Mouse (Mus musculus) layer of hippocampus, adult 8-10 months (tissue): ENCODE data around the gene Ptpn18. TPM values are rescaled to one million over a fixed set of nuclear protein-coding genes. Genes with fewer than 3 reads are reported as not detected.

Source experiments
- DNase-seq, 2 experiments: peaks; one replicate each; pipeline ENCODE4 v3.0.0; 2022; ENCODE audit warnings: low spot score in 2 of 2
- total RNA-seq, 4 experiments: library from RNA; stranded (reverse); gene quantifications; 2 replicates each; pipeline ENCODE4 v1.2.4; 2022

Gene Ptpn18
- total RNA-seq, 4 experiments from 2014 or later = 5.0 to 11.9 (median 8.9) TPM

DNA sequence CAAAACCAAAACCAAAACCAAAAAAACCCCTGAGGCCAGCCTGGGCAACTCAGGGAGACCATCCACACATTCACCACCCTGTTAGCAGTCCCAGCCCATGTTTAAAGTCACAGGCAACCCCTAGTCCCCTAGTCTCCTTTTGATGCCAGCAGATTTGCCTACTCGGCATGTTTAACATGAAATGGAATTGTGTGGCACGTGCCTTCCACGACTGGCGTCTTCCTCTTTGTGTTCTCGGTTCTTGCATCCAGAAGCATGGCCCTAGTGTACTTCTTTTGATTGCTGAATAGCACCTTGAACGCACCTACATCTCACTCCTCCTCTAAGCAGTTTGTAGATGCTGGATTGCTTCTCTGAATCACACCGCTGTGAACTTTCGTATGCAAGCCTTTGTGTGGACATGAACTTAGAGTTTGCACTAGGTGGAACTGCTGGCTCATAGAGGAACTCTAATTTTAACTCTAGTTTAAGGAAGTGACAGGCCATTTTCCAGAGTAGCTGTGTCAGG is 4.8 kb downstream of the Ptpn18 start:
- no peak for DNase-seq

DNA sequence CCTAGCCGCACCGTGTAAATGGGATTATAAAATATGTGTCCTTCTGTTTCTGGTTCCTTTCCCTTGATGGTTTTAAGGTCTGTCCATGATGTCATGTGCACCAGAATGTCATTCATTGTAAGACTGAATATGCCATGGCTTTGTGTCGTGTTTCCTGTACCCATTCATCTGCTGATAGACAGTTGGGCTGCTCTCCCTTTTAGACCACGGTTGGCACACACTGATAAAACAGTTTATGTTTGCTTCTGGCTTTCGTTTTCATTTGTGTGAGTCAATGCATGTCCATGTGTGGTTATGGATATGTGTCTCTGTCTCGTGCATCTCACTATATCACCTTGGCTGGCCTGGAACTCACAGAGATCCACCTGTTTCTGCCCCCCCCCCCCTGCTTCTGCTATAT is 5.9 kb downstream of the Ptpn18 start:
- no peak for DNase-seq

DNA sequence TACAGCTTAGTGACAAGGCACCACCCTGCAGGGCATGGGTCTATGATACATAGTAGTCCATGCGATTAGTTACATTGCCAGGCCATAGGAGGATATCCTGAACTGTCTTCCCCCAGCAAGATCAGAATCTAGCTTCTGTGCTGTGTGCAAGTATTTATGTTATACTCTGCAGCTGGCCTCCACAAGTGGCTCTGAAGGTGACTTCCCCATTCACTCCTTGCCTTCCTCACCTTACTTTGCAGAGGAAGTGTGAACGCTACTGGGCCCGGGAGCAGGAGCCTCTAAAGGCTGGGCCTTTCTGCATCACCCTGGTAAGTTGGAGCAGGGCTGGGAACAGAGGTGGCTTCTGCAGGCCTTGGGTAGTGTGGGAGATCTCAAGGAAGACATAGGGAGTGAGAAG is 8.5 kb downstream of the Ptpn18 start:
- DNase-seq = no peak

DNA sequence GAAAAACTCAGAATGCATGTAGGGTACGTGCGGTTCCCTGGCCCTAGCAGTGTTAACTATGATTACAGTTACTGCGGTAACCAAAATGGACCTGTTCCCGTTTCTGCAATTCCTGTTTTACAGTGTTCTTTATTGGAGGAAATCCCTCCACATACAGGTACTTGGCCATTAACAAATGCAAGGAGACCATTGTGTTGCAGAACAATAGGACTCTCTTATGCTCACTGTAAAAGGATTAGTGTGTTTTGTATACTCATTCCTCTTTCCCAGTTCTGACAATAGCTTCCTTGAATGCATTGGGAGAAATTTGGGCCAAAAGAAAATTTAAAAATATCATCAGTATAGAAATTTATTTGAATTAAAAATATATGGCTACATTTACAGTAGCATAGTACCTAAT is 8.9 kb downstream of the Ptpn18 start:
- DNase-seq = no peak

DNA sequence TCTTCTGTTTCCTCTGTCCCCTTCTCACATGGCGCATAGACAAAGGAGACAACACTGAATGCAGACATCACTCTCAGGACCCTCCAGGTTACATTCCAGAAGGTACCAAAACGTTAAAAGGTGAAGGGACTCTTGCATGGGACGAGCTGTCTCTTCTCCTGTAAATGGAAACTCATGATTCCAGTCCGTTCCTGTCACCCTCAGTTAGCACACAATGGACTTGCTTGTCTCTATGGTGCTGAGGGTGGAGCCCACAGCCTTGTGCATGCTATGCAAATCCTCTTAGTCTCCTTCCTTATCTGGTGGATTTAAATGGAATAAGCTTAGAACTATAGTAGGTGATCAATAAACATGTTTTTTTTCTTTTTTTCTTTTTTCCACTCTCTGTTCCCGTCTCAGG is 10.2 kb downstream of the Ptpn18 start:
- no peak for DNase-seq

DNA sequence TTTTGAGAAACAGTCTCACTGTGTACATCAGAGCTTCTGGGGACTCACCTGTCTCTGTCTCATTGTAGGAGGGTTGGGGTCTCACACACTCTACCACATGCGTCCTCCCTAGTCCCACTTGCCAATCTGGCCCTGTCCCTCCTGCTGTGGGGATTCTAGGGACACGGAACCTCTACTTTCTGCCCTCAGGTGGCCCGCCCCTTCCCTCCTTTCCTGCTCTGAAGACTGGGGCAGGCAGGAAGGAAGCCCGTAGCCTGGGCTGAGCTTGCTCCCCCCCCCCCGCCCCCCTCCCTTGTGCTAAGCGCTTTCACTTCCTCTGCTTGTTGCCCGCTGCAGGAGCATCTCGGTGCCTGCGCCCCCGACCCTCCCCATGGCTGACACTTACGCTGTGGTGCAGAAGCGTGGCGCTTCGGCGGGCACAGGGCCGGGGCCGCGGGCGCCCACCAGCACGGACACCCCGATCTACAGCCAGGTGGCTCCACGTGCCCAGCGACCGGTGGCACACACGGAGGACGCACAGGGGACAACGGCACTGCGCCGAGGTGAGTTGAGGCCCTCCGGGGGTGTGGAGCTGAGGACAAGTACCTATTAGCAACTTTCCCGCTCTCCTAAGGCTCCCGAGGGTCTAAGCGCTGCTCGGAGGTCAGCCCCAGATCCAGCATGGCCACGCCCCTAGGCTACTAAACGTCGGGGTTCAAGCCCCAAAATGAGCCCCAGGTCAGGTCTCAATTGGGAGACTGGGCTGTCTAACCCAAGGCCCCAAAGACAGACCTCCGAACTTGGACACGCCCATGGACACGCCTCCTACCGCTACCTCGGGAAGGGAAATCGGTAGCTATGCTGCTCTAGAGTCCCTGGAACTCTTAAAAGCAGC is 13.1 kb downstream of the Ptpn18 start:
- no peak for DNase-seq

DNA sequence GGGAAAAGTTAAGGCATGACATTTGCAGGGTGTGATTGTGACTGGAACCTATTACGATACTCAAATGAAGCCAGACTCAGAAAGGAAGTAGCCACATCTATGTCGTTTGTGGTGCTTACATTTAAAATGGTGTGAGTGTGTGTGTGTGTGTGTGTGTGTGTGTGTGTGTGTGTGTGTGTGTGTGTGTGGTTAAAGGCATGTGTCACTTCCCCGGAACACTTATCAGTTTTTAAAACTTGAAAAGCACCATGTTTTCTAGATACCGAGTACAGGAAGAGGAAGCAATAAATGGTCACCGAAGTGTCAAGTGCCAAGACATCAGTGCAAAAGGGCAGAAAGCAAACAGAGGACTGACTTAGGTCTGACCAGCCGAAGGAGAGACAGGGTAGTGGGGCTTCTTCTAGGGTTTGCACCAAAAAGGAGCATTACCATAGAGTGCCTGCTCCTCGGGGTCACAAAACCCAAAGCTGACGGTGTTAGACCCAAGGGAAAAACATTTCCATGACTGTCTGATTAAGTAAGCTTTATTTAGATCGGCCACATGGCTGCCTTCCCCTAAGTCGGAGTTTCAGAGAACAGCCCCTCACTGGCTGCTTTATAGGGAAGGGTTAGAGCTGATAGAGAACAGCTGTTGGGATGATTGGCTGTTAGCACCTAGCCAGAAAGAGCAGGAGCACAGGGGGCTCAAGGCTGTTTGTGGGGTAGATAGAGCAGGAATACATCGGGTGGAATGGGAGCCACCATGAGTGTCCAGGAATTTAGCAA is 19.5 kb downstream of the Ptpn18 start:
- no peak for DNase-seq

DNA sequence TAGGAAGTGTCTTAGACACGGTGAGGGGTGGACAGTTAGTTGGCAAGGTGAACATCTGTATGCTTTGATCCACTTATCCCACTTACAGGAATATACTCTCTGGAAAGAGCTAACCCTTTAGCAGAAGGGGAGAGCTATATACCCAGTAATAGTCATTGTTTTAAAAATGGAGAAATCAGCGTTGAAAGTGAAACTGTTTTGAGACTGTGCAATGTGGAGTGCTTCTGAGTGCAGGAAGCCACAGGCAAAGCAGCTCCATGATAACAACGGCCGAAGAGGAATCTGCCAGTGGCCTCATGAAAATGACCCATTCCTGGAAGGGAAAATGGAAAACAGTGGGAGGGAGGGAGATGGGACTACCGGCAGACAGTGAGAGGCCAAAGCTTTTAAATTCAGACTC is 21.2 kb downstream of the Ptpn18 start:
- DNase-seq = no peak

DNA sequence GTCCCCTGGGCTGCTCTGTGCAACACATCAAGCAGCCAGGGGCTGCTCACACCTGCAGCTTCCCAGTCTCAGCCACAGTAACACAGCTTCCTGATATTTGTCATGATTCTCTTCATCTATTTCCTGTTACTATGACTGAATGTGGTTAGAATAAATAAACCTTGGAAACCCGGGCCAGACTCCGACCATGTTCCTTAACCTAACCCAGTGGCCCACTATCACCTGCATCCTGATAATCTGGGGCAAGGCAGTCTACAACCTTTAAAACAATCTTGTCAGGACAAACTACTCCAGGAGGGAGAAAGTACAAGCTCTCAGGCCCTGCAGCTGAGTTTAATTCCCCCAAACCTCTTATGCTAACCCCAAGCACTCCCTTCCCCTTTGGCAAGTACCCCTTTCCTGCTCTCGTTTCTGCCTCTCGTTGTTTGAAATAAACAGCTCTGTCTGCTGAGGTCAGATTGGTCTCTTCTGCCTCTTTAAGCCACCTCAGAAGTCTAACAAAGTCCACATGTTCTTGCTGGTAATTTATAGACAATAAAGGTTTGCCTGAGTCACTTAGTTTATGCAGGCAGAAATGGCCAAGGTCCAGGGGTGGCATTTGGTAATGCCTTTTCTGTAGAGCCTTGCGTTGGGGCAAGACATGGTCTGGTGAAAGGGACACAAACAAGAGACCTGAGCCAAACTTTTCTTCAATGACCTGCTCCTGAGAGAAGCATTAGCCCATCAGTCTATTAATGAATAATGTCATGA is 22.5 kb downstream of the Ptpn18 start:
- DNase-seq = no peak

DNA sequence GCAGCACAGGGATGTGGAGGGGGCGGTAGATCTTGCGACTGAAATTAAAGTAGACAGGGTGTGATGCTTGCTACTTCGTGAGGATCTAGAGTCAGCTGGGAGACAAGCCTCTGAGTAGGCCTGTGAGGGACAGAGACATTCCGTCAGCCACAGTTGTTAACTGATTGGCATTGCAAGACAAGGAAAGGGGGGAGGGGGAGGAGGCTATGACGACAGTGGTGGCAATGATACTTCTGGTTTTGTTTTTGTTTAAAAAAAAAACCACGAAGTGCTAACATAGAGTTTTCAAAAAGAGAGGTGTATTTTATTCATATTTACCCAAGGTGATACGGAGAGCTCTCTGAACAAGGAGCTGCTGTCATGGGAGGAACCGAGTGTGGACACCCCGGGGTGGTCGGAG is 24.9 kb downstream of the Ptpn18 start:
- DNase-seq = no peak

DNA sequence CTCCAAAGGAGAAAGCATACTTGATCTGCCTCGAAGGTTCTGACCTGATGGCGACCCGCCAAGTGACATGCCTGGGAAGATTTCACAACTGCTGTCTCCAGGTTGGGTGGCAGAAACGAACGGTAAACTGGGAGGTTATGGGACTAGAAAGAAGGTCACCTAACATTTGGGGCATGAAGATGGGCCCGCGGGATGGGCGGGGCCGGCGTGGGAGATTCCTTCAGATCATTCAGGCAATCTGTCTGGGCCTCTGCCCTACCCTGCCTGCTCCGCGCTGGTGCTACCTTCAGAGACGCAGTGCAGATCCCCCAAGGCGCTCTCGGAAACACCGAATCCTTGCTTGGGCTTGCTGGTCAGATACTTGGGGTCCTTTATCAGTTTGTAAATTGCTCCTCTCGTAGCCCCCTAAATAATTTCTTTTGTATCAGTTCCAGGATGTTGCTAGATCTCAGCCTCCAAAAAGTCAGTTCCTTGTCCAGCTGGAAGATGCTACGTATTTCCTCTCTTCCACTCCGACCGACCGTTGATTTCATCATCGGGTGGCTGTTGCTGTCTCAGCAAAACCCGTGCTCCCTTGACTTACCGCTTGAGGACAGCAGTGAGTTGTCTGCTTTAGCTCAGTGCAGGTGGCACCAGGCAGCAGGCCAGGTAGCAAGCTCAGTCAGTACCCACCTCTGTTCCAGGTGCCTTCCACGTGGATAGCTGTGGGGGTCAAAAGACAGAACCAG is 26.1 kb downstream of the Ptpn18 start:
- peak; percentile 43 to 55 for DNase-seq

DNA sequence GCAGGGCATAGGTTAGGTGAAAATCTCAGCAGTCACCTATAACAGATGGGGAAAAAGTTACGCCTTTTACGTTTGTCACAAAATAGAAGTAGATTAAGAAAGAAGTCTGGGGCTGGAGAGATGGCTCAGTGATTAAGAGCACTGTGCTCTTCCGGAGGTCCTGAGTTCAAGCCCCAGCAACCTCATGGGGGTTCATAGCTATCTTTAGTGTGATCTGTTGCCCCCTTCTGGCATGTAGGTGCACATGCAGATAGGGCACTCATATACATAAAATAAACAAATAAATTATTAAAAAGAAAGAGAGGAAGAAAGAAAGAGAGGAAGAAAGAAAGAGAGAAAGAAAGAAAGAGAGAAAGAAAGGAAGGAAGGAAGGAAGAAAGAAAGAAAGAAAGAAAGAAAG is 27.8 kb downstream of the Ptpn18 start:
- DNase-seq = no peak

DNA sequence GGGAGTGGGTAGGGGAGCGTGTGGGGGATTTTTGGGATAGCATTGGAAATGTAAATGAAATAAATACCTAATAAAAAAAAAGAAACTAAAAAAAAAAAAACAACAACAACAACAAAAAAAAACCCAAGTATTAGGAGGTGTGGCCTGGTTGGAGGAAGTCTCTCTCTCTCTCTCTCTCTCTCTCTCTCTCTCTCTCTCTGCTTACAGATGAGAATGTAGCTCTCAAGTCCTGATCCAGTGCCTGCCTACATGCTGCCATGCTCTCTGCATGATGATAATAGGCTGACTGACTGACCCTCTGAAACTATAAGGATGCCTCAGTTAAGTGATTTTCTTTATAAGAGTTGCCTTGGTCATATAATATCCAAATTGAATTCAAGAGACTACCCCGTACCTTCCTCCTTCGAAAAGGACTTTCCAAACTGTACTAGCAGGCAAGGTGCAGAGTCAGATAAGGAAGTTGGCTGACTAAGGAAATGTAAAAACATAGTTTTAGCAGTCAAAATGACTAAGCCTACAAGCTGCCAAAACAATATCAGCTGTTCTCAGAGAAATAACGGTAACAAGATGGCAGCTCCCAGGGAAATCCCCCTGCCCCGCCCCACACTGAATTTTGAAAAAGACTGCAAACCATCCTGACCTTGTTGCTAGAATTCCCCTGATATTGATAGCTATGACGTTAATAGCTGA is 30.4 kb downstream of the Ptpn18 start:
- no peak for DNase-seq

DNA sequence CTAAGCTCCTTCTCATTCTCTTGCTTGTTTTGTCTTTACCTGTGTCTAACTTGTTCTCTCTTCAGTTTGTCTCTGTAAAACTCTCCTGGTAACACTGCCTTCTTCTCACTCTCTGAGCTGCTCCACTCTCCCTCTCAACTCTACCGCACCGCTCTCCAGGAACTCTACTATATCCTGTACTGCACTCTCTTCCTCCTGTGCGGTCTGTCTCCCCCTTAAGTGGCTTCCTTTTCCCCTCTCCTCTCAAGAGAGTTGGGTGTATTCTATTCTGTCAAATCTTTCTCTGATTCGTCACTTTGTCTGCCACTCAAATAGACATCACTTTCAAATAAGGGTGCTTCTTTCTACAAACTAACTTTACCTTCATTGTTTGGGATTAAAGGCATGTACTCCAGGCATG is 31.9 kb downstream of the Ptpn18 start:
- DNase-seq = no peak

DNA sequence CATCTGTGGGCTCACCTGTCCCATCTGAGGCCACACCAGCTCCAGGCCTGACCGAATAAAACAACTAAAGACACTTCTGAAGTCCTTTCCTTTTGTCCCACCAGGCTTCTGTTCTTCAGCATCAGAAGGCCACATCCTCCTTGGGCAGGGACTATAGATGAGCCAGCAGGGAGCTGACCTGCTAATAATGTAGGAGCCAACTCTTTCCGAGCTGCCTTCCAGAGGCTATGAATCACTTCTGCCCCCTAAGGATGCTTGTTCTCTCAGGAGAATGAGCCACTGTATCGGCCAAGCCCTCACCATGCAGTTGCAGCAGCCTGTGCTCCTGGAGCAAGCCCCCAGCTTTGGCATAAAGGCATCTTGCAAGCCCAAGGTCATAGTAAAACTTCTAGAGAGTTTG is 43.4 kb downstream of the Ptpn18 start:
- DNase-seq = no peak

DNA sequence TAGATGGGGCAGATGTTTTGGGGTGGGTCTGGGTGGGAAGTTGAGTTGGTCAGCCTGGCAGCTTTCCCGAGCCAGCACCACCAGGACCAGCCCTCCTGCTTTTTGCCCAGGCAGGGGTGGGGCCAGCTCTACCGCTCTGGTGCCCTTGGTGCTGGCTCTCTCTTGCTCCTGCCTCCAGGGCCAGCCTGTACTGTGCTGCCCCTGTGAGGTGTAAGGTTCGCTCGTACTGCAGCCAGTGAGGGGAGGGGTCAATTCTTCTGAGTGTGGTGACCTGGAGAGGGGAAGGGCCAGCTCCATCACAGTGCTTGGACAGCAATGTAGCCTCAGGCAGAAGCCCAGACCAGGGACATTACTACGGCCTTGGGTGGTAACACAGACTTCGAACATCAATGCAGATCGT is 45.7 kb downstream of the Ptpn18 start:
- DNase-seq = no peak

DNA sequence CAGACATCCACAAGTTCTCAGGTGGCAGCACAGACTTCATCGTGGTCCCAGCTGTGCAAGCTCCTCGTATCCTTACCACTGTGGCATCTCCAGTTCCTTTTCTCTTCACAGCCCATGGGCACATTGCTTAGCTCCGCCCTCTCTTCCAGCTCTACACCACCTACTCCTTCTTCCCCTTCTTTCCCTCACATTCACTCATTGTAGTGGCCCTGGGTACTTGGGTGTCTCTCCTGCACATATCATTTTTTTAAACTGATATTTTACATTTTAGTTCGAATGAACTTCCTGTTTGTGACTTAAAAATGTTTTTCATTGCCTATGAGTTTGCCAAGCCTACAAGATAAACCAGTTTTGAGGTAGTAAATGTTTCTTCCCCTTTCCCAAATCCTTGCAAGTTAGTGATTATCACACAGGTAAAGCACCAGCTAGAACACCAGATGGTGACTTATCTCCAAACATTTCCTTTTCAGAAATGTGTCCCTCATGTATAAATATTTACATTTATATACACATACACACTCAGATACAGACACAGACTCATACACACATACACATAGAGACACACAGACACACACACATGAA is 46.5 kb downstream of the Ptpn18 start:
- no peak for DNase-seq

DNA sequence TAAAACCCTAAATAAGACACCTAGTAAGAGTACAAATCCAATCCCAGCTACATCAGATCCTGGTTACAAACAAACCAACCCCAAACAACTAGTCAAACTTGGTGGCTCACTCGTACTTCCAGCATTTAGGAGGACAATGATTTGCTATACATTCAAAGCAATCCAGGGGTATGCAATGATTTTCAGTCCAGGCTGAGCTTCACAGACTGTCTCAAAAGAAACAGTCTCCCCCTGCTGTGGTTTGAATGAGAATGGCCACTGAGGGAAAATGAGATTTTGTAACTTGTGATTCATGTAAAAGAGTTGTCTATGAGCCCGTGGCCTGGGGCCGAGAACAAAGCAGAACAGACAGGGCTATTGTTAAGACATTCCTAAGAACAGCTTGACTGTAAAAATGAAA is 48.4 kb downstream of the Ptpn18 start:
- no peak for DNase-seq

DNA sequence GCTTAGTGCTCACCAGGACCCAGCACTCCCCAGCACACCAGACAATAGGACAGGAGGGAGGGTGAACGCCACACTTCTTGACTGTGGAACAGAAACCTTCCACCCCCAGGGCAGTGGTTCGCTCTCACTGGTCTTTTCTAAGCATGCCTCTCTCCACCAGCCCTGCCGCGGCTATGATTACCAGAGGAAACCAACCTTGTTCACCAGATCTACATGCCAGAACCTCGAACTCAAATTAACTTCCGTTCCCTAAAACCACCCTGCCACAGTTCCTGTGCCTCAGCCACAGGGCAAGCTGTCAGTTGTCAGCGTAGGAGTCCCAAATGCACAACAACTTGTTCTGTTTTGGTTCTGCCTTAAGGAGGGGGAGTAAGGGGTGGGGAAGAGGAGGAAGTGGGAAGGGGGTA is 51.0 kb downstream of the Ptpn18 start:
- DNase-seq = no peak

DNA sequence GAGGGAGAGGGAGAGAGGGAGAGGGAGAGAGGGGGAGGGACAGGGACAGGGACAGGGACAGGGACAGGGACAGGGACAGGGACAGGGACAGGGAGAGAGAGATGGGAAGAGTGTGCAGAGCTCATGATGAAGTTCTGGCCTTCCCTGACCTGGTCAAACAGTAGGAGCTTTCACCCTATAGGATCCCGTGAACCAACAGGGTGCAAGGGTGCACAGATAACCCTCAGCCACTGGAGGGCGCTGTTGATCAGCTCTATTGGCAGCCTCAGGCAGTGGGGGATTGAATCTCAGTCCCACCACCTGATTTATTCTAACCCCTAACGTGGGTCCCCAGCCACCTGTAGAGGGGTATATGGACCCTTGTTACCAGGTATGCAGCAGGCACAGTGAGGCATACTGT is 51.5 kb downstream of the Ptpn18 start:
- peak in 1 of 2 experiments; percentile 34 for DNase-seq
